16 mouse cellular contexts compared by ENCODE assay signal in genomic region chr9:104922051-104922450, GRCm38 (mm10).
"Had no signal": no experiment of that assay in that cellular context is flagged by ENCODE, and none has a peak within 500 bp of the region (broad histone marks: within the 10 kb centered on the region; RNA-seq: fewer than 3 reads in every experiment).

No protein-coding gene starts in this region.

- H3K4me3 ChIP-seq: megakaryocyte, embryonic 14.5 days; midbrain, embryonic 13.5 days; midbrain, embryonic 15.5 days; neural tube, embryonic 12.5 days had no signal

- H3K27me3 ChIP-seq: megakaryocyte, embryonic 14.5 days; midbrain, embryonic 13.5 days; midbrain, embryonic 15.5 days; neural tube, embryonic 12.5 days had no signal

- H3K9me3 ChIP-seq: midbrain, embryonic 13.5 days; midbrain, embryonic 15.5 days; neural tube, embryonic 12.5 days had no signal

- H3K27ac ChIP-seq: macrophage; midbrain, embryonic 13.5 days; midbrain, embryonic 15.5 days; neural tube, embryonic 12.5 days had no signal

- H3K9ac ChIP-seq: lung, embryonic 14.5 days; midbrain, embryonic 13.5 days; midbrain, embryonic 15.5 days; neural tube, embryonic 12.5 days had no signal

- H3K36me3 ChIP-seq: midbrain, embryonic 13.5 days; midbrain, embryonic 15.5 days; neural tube, embryonic 12.5 days had no signal

- DNase-seq: lung, adult 18-20 months; lung, embryonic 14.5 days; lung, postnatal 14 days; lung, postnatal 36 days; right cerebral cortex, adult 18-20 months; right cerebral cortex, postnatal 4 days; spleen, adult 18-20 months; thymus, adult 18-20 months; thymus, postnatal 14 days; thymus, postnatal 36 days had no signal

- ATAC-seq: midbrain, embryonic 13.5 days; midbrain, embryonic 15.5 days had no signal

- H3K4me2 ChIP-seq: lung, embryonic 14.5 days; midbrain, embryonic 11.5 days; midbrain, embryonic 13.5 days; midbrain, embryonic 15.5 days; neural tube, embryonic 12.5 days had no signal

- H3K4me1 ChIP-seq: megakaryocyte, embryonic 14.5 days; midbrain, embryonic 13.5 days; midbrain, embryonic 15.5 days; neural tube, embryonic 12.5 days had no signal
